Mouse (Mus musculus) heart, postnatal 36 days (tissue): ENCODE data around the gene Mpzl1. TPM values are rescaled to one million over a fixed set of nuclear protein-coding genes. Genes with fewer than 3 reads are reported as not detected.
A peak's percentile ranks its signal among the peaks of the same experiment; 100 is the strongest.

Source experiments
- DNase-seq, 2 experiments: peaks; one replicate each; pipeline ENCODE4 v3.0.0; 2021 to 2022
- intact Hi-C: fragments of 180-260 bp; cut with DNase I; formaldehyde crosslinking; loops from one replicate; pipeline ENCODE4 v1.15.1; 2025
- total RNA-seq, 2 experiments: library from RNA; stranded (reverse); gene quantifications; 2 replicates each; pipeline ENCODE4 v1.2.3; 2021

Mpzl1 gene
- total RNA-seq, 2 experiments from 2014 or later: 14.4 to 21.4 TPM

- DNase-seq: no peak
- intact Hi-C loops: loop anchor here (2.0 to 10.0 kb wide), 4 partner anchors 31 to 364 kb away; partner anchors contain the start of gene Mpzl1
Measured at GRCm38 (mm10) chr1:165587845-165588244, 46.5 kb downstream of the Mpzl1 start.

- intact Hi-C loops: loop anchor here (5.0 to 10.0 kb wide), 2 partner anchors 202 to 366 kb away; no protein-coding TSS in a partner anchor
Measured at GRCm38 (mm10) chr1:165586366-165586765, 48.0 kb downstream of the Mpzl1 start.

DNA sequence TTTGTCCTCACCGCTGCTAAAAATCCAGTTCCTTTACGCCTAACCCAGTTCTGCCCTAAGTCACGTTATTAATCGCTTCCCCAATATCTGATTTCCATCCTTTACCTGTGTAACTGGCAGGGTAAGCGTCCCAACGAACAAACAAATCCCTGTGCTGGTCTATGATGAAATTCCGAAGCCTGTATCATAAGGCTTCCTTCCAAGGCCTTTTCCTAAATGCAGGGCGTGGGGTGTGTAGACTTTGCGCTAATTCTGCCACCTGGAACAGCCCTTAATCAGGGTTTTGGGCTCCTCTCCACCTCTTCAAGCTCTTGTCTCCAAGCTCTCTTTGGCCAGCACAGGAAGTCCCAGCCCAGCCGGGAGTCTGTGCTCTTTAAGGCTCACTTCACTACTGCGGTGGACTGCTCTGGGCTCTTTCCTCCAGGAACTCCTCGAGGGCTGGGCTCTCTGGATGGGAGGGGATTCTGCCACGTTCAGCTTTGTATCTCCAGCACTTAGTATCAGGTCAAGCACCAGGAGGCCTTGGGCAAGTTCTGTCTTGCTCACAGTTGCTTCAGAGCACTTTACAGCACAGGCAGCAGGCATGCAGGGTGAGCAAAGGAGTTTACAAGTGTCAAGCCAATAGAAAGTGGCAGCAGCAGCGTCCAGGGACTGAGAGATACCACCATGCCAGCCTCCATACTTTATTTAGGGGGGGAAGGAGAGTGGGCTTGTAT lies 48.8 kb downstream of the Mpzl1 start:
- intact Hi-C loops: loop anchor here (5.0 to 10.0 kb wide), 2 partner anchors 201 to 367 kb away; no protein-coding TSS in a partner anchor
- DNase-seq: no peak

More at GRCm38 (mm10) chr1:165586366-165586765, 48.0 kb downstream of the Mpzl1 start:
- DNase-seq: no peak

DNA sequence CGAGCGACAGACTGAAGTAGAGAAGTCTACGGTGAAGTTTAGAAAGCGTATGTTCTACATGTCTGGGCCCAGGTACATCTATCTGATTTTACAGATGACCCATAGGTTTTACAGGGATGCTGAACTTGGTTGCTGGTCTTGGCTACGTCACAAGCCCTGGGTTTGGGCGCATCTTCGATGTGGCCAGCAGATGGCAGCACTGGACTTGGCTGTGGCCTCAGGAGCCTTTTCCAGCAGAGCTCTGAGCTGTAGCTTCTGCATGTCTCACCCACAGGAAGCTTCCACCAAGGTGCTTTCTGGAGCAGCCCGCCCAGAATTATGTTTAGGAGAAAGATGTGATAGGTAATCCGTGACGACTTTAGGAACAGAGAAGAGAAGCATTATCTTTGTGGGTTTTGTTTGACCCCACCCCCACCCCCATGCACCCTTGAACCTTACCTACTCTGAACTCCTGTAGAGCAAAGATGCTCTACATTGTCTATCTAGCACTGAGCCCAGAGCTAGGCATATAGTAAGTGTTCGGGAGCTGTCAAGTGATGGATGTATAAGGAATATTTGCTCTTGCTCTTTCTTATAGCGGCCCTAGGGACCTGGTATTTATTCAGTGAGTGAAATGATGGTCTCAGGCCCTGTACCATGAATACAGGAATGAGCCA lies 50.7 kb downstream of the Mpzl1 start:
- DNase-seq: peak; percentile 91 to 93
- intact Hi-C loops: loop anchor here (1.0 to 10.0 kb wide), 5 partner anchors 57 to 199 kb away; partner anchors contain the start of gene Creg1

DNA sequence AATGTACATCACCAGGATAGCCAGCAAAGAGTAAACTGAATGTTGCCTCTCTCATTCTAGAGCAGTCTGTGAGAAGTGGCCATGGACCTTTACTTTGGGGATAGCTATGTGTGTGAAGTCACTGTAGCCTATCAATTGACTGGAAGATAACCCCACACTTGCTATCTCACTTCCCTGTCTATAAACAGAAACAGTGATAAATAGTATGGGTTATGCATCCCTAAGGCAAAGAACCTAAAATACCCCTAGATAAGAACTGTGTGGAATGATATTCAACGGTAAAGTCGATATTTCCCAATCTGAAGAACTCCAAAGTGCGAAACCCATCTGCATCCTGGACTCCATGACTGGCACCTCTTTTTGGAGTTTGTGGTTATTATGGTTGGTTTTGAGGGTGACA lies 53.1 kb downstream of the Mpzl1 start:
- no peak for DNase-seq
- intact Hi-C loops: loop anchor here (5.0 to 10.0 kb wide), 2 partner anchors 181 to 196 kb away; partner anchors contain the start of gene Creg1

DNA sequence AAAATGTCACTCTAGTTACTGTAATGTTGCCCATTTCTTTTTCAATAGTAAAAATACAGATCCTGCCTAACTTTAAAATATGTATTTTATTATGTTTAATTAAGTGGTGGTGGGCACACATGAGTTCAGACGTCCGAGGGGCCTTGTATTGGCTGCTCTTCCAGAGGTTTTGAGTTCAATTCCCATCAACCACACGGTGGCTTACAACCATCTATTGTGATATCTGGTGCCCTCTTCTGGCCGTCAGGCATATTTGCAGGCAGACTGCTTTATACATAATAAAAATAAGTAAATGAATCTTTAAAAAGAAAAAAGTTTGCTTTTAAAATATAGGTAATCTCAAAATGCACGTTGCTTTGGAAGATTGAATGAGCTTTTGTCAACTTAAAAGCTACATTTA lies 55.0 kb downstream of the Mpzl1 start:
- intact Hi-C loops: no loop called here
- DNase-seq: no peak

- intact Hi-C loops: no loop called here
- no peak for DNase-seq
Measured at GRCm38 (mm10) chr1:165576459-165577112, 57.8 kb downstream of the Mpzl1 start.

DNA sequence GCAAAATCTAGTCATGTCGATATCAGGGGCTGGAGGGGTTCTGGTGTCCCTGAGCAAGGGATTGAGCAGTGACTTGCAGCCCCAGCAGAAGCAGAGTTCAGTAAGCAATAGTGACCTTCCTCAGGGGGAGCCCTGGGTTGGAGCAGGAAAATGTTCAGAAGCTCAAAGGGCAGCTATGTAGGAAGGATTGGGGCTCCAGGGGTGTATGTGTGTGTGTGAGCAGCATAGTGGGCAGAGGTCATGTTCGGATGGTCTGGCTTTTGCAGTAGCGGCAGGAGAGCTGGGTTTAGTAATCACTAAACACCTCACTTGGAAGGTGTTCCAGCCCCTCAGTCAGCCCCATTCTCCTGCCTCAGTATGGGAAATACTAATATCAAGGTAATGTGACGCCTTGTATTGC lies 58.3 kb downstream of the Mpzl1 start:
- intact Hi-C loops: no loop called here
- no peak for DNase-seq

DNA sequence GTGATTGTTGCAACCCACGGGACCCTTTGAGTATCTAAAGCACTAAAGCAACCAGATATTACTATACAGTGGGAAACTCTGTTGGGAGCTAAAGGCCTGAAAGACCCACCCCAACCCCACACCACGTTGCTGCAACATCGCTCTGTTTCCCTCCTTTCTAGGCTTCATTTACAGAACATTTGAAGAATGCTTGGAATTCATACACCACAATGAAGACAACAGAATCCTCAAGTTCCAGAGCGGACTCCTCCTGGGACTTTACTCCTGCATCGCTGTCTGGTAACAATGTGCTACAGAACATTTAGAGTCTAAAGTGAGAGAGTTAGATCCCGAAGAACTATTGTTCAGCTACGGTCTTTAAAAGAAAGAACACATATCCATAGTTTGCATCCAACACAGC lies 66.9 kb downstream of the Mpzl1 start:
- intact Hi-C loops: no loop called here

GRCm38 (mm10) chr1:165565283-165565682 lies 69.1 kb downstream of the Mpzl1 start:
- no peak for DNase-seq
- intact Hi-C loops: no loop called here

More for the DNA sequence above, 66.9 kb downstream of the Mpzl1 start:
- DNase-seq: no peak

GRCm38 (mm10) chr1:165559073-165559472 lies 75.3 kb downstream of the Mpzl1 start:
- intact Hi-C loops: no loop called here
- no peak for DNase-seq

- DNase-seq: no peak
- intact Hi-C loops: no loop called here
Measured at GRCm38 (mm10) chr1:165556711-165557110, 77.6 kb downstream of the Mpzl1 start.

Other genes with a start within 250 kb of the Mpzl1 start
- gene Dcaf6, start 174.1 kb downstream of the Mpzl1 start, total RNA-seq: 100 to 1,000 TPM; 104 to 106 TPM
- gene Mpc2, start 173.9 kb downstream of the Mpzl1 start, total RNA-seq: 100 to 1,000 TPM; 580 to 663 TPM
- not detected for gene Adcy10, start 149.4 kb downstream of the Mpzl1 start, total RNA-seq
- 10 to 100 TPM; 74.2 to 80.7 TPM for gene Rcsd1, start 75.2 kb upstream of the Mpzl1 start, total RNA-seq
- 10 to 100 TPM; 78.3 to 93.2 TPM for gene Creg1, start 129.2 kb upstream of the Mpzl1 start, total RNA-seq
- gene Cd247, start 154.1 kb upstream of the Mpzl1 start, total RNA-seq: under 1 TPM; 0.76 to 0.80 TPM